Mouse (Mus musculus) olfactory bulb, adult 2 months (tissue): ENCODE data around the gene Naa16.

Source experiments
- CTCF ChIP-seq: fragments of 200-500 bp; IDR thresholded peaks from 2 replicates; pipeline ENCODE4 v1.5.1; 2012; ENCODE audit warnings: low read depth, mild to moderate bottlenecking, low read length, moderate library complexity; ENCODE audit not compliant: insufficient read depth
- POLR2A ChIP-seq: fragments of 200-500 bp; IDR thresholded peaks from 2 replicates; pipeline ENCODE4 v1.6.1; 2012; ENCODE audit warnings: mild to moderate bottlenecking, low read depth, low read length, moderate library complexity; ENCODE audit not compliant: insufficient read depth

DNA sequence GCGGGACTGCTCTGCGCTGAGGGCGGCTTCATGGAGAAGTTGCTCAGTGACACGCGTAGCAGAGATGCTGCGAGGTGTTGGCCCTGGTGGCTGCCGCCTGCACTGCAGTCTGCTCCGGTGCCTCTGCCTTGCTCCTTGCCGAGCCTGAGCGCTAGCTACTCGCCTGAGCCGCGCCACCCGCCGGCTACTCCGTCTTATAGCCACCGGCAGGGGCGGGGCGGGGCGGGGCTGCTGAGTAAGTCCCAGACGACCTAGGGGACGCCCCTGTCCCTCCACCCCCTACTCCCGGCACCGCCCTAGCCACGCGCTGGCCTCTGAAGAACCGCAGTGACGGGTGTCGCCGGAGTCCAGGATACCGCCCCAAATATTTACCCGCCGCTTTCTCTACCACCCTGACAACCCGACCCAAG is 89.1 kb downstream of the Naa16 start, which contains the start of gene Rgcc:
- TF ChIP-seq CTCF (peak; percentile 87), POLR2A (peak; percentile 53)
